Mouse (Mus musculus) kidney, adult 2 months (tissue): Measurements from ENCODE around the gene Hlf.

Source experiments
- CTCF ChIP-seq: fragments of 200-500 bp; conservative IDR thresholded peaks from 2 replicates; pipeline ENCODE4 v1.5.1; 2011; ENCODE audit warnings: low read depth, mild to moderate bottlenecking, control low read depth, low read length, moderate library complexity, mixed read lengths; ENCODE audit not compliant: insufficient read depth, insufficient read length
- POLR2A ChIP-seq: fragments of 200-500 bp; IDR thresholded peaks from one replicate; pipeline ENCODE4 v1.6.1; 2011; ENCODE audit warnings: low read depth, low read length, control low read depth

- TF ChIP-seq CTCF (no peak), POLR2A (no peak)
Measured at GRCm38 (mm10) chr11:90324597-90324996, 66.1 kb downstream of the Hlf start.
